Comparison of ENCODE assay signal across 20 mouse cellular contexts in genomic region chr5:146750958-146751357, GRCm38 (mm10). TPM values are rescaled to one million over a fixed set of nuclear protein-coding genes. Genes with fewer than 3 reads are reported as not detected.
DNase-seq lines count a peak whose midpoint lies in the region; ATAC-seq and TF ChIP-seq lines count a peak whose summit lies in the region.
"Had no signal": no experiment of that assay in that cellular context is flagged by ENCODE, and none has a peak within 500 bp of the region (broad histone marks: within the 10 kb centered on the region; RNA-seq: fewer than 3 reads in every experiment).

No protein-coding gene starts in this region.

- no peak overlapping the region for H3K9ac ChIP-seq in ES-E14 (ENCODE audit: insufficient read depth, low read depth, low read length, poor library complexity, severe bottlenecking)
- no peak overlapping the region for H3K9ac ChIP-seq in liver, embryonic 13.5 days
- H3K9ac ChIP-seq in liver, embryonic 16.5 days (ENCODE audit: low read depth, low read length) = no peak overlapping the region
- H3K9ac ChIP-seq in heart, embryonic 11.5 days (ENCODE audit: low read depth, low read length) = no peak overlapping the region
- H3K9ac ChIP-seq: forebrain, embryonic 12.5 days; forebrain, embryonic 15.5 days; heart, embryonic 13.5 days; hindbrain, embryonic 14.5 days had no signal

- peaks cover 29% of the 10 kb centered on the region for H3K36me3 ChIP-seq in ES-E14 (ENCODE audit: control insufficient read depth, insufficient read depth, low read length, poor library complexity, severe bottlenecking)
- peaks cover 56% of the 10 kb centered on the region for H3K36me3 ChIP-seq in liver, embryonic 13.5 days
- H3K36me3 ChIP-seq in liver, embryonic 16.5 days (ENCODE audit: control insufficient read depth, insufficient read depth) = peaks cover 14% of the 10 kb centered on the region
- H3K36me3 ChIP-seq in heart, embryonic 11.5 days (ENCODE audit: control insufficient read depth, insufficient read depth, low read length) = peaks cover 13% of the 10 kb centered on the region; the same call in 1 of the 2 replicates

- H3K27ac ChIP-seq in ES-E14 (ENCODE audit: insufficient read depth, low read depth, low read length, poor library complexity, severe bottlenecking) = peak overlapping the region; percentile 19; the same call in 1 of the 2 replicates
- H3K27ac ChIP-seq in liver, embryonic 13.5 days = no peak overlapping the region
- 0 out of 2 replicates have a peak overlapping the region, but pooled peaks have one; percentile 7 for H3K27ac ChIP-seq in liver, embryonic 16.5 days (ENCODE audit: low read length)
- H3K27ac ChIP-seq in heart, embryonic 11.5 days (ENCODE audit: low read depth, low read length) = no peak overlapping the region
- H3K27ac ChIP-seq: forebrain, embryonic 12.5 days; forebrain, embryonic 15.5 days; heart, embryonic 13.5 days; hindbrain, embryonic 14.5 days; hindbrain, postnatal 0 days had no signal

- H3K27me3 ChIP-seq in liver, embryonic 13.5 days = no peaks in the 10 kb centered on the region
- H3K27me3 ChIP-seq in liver, embryonic 16.5 days (ENCODE audit: control insufficient read depth, insufficient read depth, low read depth, low read length) = no peaks in the 10 kb centered on the region
- H3K27me3 ChIP-seq in heart, embryonic 11.5 days (ENCODE audit: control insufficient read depth, insufficient read depth, low read length) = no peaks in the 10 kb centered on the region
- H3K27me3 ChIP-seq: forebrain, embryonic 12.5 days; forebrain, embryonic 15.5 days; heart, embryonic 13.5 days had no signal

- no peak overlapping the region for H3K4me3 ChIP-seq in ES-E14 (ENCODE audit: insufficient read depth in 1 of 2, low read depth in 1 of 2, low read length in 2 of 2, poor library complexity in 1 of 2, severe bottlenecking in 1 of 2)
- no peak overlapping the region for H3K4me3 ChIP-seq in liver, embryonic 13.5 days (replicated peaks)
- no peak overlapping the region for H3K4me3 ChIP-seq in liver, embryonic 16.5 days (ENCODE audit: low read depth, low read length)
- H3K4me3 ChIP-seq in heart, embryonic 11.5 days (ENCODE audit: low read depth, low read length) = no peak overlapping the region
- H3K4me3 ChIP-seq: forebrain, embryonic 12.5 days; forebrain, embryonic 15.5 days; gastrocnemius, adult 2 months; heart, embryonic 13.5 days had no signal

- no peak for DNase-seq in frontal cortex, postnatal 36 days (ENCODE audit: low spot score in 2 of 2)
- DNase-seq in ES-E14 (ENCODE audit: low read depth, low spot score) = no peak
- no peak for DNase-seq in liver, embryonic 13.5 days
- DNase-seq in spleen, adult 12 weeks (ENCODE audit: low spot score) = no peak
- no peak for DNase-seq in heart, adult 8-10 months (ENCODE audit: low spot score)
- DNase-seq: adrenal gland, adult 8-10 months; adrenal gland, postnatal 25 days; B cell, adult 2 months; embryo, embryonic 11 days had no signal

- H3K4me1 ChIP-seq in ES-E14 (ENCODE audit: control insufficient read depth in 2 of 2, insufficient read depth in 2 of 2, low read length in 2 of 2, poor library complexity in 1 of 2) = no peaks in the 10 kb centered on the region
- 0 out of 2 replicates have a peak, but pooled peaks cover 7% of the 10 kb centered on the region for H3K4me1 ChIP-seq in liver, embryonic 13.5 days (replicated peaks)
- peaks cover 3% of the 10 kb centered on the region; the same call in 1 of the 2 replicates for H3K4me1 ChIP-seq in liver, embryonic 16.5 days (ENCODE audit: control insufficient read depth, low read depth, low read length)
- no peaks in the 10 kb centered on the region for H3K4me1 ChIP-seq in heart, embryonic 11.5 days (ENCODE audit: control insufficient read depth, insufficient read depth, low read length)
- H3K4me1 ChIP-seq: forebrain, embryonic 12.5 days; forebrain, embryonic 15.5 days had no signal

- no peaks in the 10 kb centered on the region for H3K9me3 ChIP-seq in ES-E14 (ENCODE audit: control insufficient read depth, insufficient read depth, low read depth, low read length)
- no peaks in the 10 kb centered on the region for H3K9me3 ChIP-seq in liver, embryonic 13.5 days (replicated peaks)
- H3K9me3 ChIP-seq in liver, embryonic 16.5 days (replicated peaks; ENCODE audit: control insufficient read depth, low read length) = no peaks in the 10 kb centered on the region
- no peaks in the 10 kb centered on the region for H3K9me3 ChIP-seq in heart, embryonic 11.5 days (replicated peaks; ENCODE audit: control insufficient read depth, low read length)
- H3K9me3 ChIP-seq: forebrain, embryonic 12.5 days; forebrain, embryonic 15.5 days; heart, embryonic 13.5 days had no signal

- no peak overlapping the region for H3K4me2 ChIP-seq in liver, embryonic 13.5 days
- no peak overlapping the region for H3K4me2 ChIP-seq in liver, embryonic 16.5 days (ENCODE audit: low read depth, low read length)
- H3K4me2 ChIP-seq in heart, embryonic 11.5 days = no peak overlapping the region
- H3K4me2 ChIP-seq: forebrain, embryonic 12.5 days; forebrain, embryonic 15.5 days; heart, embryonic 13.5 days; hindbrain, embryonic 14.5 days had no signal

- in situ Hi-C loops in ES-E14 (cut with MboI; ENCODE audit: low sequenced_read_pairs in 2 of 2, unreplicated experiment in 2 of 2) = no loop called here

- peak; percentile 45; the same call in 1 of the 2 replicates for ATAC-seq in frontal cortex, adult (ENCODE audit: low TSS enrichment)
- ATAC-seq in liver, embryonic 13.5 days (ENCODE audit: low read depth) = peak; percentile 31; the same call in 1 of the 2 replicates
- peak; percentile 79 for ATAC-seq in liver, embryonic 16.5 days (ENCODE audit: low read depth)
- no peak for ATAC-seq in heart, embryonic 11.5 days (replicated peaks; ENCODE audit: insufficient number of reproducible peaks, low FRiP score, low TSS enrichment)
- ATAC-seq: activated CD4-positive, CD25-positive, alpha-beta regulatory T cell, adult 4 months; forebrain, embryonic 15.5 days; hindbrain, postnatal 0 days; inflammation-experienced regulatory T-cells, adult 6 months had no signal

- WGBS in liver, embryonic 13.5 days (ENCODE audit: insufficient replicate concordance) = 70% methylated on average over 7 of the region's 7 CpGs
- 62% methylated on average over 7 of the region's 7 CpGs for WGBS in liver, embryonic 16.5 days (ENCODE audit: insufficient replicate concordance)
- 75% methylated on average over 7 of the region's 7 CpGs for WGBS in heart, embryonic 11.5 days (ENCODE audit: insufficient replicate concordance)

TF ChIP-seq in ES-E14, 5 proteins besides CTCF, POLR2A, EP300 and RAD21:
- TF ChIP-seq ZC3H11A (IDR thresholded peaks at IDR 0.05; ENCODE audit: borderline replicate concordance, low read depth, low read length) (no peak), HCFC1 (IDR thresholded peaks at IDR 0.05; ENCODE audit: borderline replicate concordance, insufficient read depth, low read length) (no peak), MAFK (IDR thresholded peaks at IDR 0.05; ENCODE audit: insufficient read depth, low read depth, low read length) (no peak), CHD2 (IDR thresholded peaks at IDR 0.05; ENCODE audit: low read depth, low read length) (no peak), ZNF384 (IDR thresholded peaks at IDR 0.05; ENCODE audit: low read depth, low read length) (no peak)

RNA-seq across cellular contexts. Expression of gene Usp12, which starts 43.8 kb away (rescaled TPM):
- 20.6 and 25.4 TPM in 2 replicates for total RNA-seq in ES-E14 (2012; rRNA removed)
- 7.8 and 9.9 TPM in 2 replicates for polyA plus RNA-seq in liver, embryonic 13.5 days (2015; fragmentation: Nextera tagmentation; extraction: Ambion mirVana)
- 7.8 and 8.1 TPM in 2 replicates for polyA plus RNA-seq in liver, embryonic 16.5 days (2015; fragmentation: Nextera tagmentation; extraction: Ambion mirVana)
- polyA plus RNA-seq in heart, embryonic 11.5 days (2014; fragmentation: Nextera tagmentation; extraction: Ambion mirVana) = 9.2 and 11.1 TPM in 2 replicates
- 10 to 100 TPM; 14.7 to 18.7 (median 18.0) TPM for total RNA-seq in heart, adult 8-10 months (2022)

Comparison
In these comparisons a context has a peak if more than half of its experiments do, and no peak if none do; other contexts are left out.
1. H3K27ac ChIP-seq: peak in ES-E14 (single experiment) and liver, embryonic 16.5 days (single experiment); none in liver, embryonic 13.5 days (single experiment) and heart, embryonic 11.5 days (single experiment).